Mouse (Mus musculus) liver, postnatal 0 days (tissue): ENCODE measurements around the gene Kcnk1. TPM values are rescaled to one million over a fixed set of nuclear protein-coding genes. Genes with fewer than 3 reads are reported as not detected.

Experiments used
- ATAC-seq: fragments of 200-750 bp; cut with Nextera tagmentation; 2 replicates; pipeline ENCODE4 v1.8.0; 2017; ENCODE audit warnings: mild to moderate bottlenecking, moderate library complexity
- DNase-seq: peaks from one replicate; pipeline ENCODE4 v3.0.0-alpha.2; 2016
- H3K27ac ChIP-seq: fragments of 300-500 bp; sonication (generic); 2 replicates; pipeline ENCODE4 v1.5.1; 2014; ENCODE audit warnings: antibody characterized with exemption, moderate library complexity, mild to moderate bottlenecking, low read depth
- H3K27me3 ChIP-seq: fragments of 300-500 bp; sonication (generic); 2 replicates; pipeline ENCODE4 v1.6.1; 2014; ENCODE audit warnings: low read length, control low read depth, mixed read lengths; ENCODE audit not compliant: insufficient read depth
- H3K36me3 ChIP-seq: fragments of 300-500 bp; sonication (generic); replicated peaks from 2 replicates; pipeline ENCODE4 v1.6.1; 2014; ENCODE audit warnings: mild to moderate bottlenecking, control low read depth, low read length, moderate library complexity, mixed read lengths; ENCODE audit not compliant: insufficient read depth
- H3K4me1 ChIP-seq: fragments of 300-500 bp; sonication (generic); 2 replicates; pipeline ENCODE4 v1.6.1; 2014; ENCODE audit warnings: antibody characterized with exemption, mild to moderate bottlenecking, control low read depth; ENCODE audit not compliant: insufficient read depth
- H3K4me2 ChIP-seq: fragments of 300-500 bp; sonication (generic); 2 replicates; pipeline ENCODE4 v1.6.1; 2014; ENCODE audit warnings: low read depth, mild to moderate bottlenecking, low read length, moderate library complexity, mixed read lengths
- H3K4me3 ChIP-seq: fragments of 300-500 bp; sonication (generic); 2 replicates; pipeline ENCODE4 v1.5.1; 2014; ENCODE audit warnings: low read depth, low read length
- H3K9ac ChIP-seq: fragments of 300-500 bp; sonication (generic); replicated peaks from 2 replicates; pipeline ENCODE4 v1.6.1; 2014; ENCODE audit warnings: mild to moderate bottlenecking, moderate library complexity
- H3K9me3 ChIP-seq: fragments of 300-500 bp; sonication (generic); 2 replicates; pipeline ENCODE4 v1.6.1; 2016; ENCODE audit warnings: mild to moderate bottlenecking, control low read depth, low read length, mixed read lengths
- CTCF ChIP-seq: sonication (generic); IDR thresholded peaks from 2 replicates; pipeline ENCODE4 v1.5.1; 2016; ENCODE audit warnings: antibody characterized with exemption, low read depth
- EP300 ChIP-seq: IDR thresholded peaks from 2 replicates; pipeline ENCODE4 v1.6.1; 2016; ENCODE audit warnings: antibody characterized with exemption, low read depth, mild to moderate bottlenecking
- WGBS: fragments of 180-500 bp; shearing (Covaris S2); extraction: QIAGEN DNeasy Blood & Tissue Kit; methylation state at CpG from one replicate; pipeline ENCODE4 v1.1.7; 2014; ENCODE audit not compliant: insufficient replicate concordance; 5-methylcytosine and 5-hydroxymethylcytosine counted together
- polyA plus RNA-seq: library from polyadenylated mRNA; unstranded; fragments of >200 nt; fragmentation: Nextera tagmentation; extraction: Ambion mirVana; gene quantifications from 2 replicates; pipeline ENCODE4 v1.2.1, GENCODE M21; 2015

Kcnk1 gene
- polyA plus RNA-seq, 1 experiment from 2014 or later, result 0.33 TPM

DNA sequence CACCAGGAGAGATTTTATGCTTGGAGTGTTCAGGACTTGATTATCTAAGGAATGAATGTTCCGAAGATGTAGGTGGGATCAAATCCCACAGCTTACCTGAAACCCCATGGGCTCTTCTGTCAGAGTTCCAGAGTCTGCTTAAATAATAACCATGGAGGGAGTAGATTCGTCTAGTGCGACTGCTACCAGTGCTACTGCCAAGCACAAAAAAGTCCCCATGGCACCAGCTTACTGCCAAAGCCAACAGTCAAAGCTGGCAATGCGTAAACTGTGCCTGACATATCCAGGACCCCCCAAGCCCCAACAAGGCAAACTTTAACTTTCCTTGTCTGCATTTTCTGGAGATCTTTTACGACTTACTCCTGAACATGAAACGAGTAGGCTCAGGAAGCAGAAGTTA, 32.5 kb downstream of the Kcnk1 start:
- no peak overlapping the region for H3K27ac ChIP-seq
- DNase-seq, result no peak
- H3K36me3 ChIP-seq, result no peaks in the 10 kb centered on the region
- ATAC-seq, result no peak
- H3K9ac ChIP-seq, result no peak overlapping the region
- no peak overlapping the region for H3K4me3 ChIP-seq
- H3K4me2 ChIP-seq, result no peak overlapping the region
- no peaks in the 10 kb centered on the region for H3K27me3 ChIP-seq
- peaks cover 4% of the 10 kb centered on the region; the same call in 1 of the 2 replicates for H3K4me1 ChIP-seq
- WGBS, result 69% methylated on average over 6 of the region's 6 CpGs
- H3K9me3 ChIP-seq, result no peaks in the 10 kb centered on the region
- TF ChIP-seq CTCF (no peak), EP300 (no peak)

GRCm38 (mm10) chr8:126028941-126029340, 34.0 kb downstream of the Kcnk1 start:
- ATAC-seq (no peak), DNase-seq (no peak)
- Histone ChIP-seq H3K36me3 (no peaks in the 10 kb centered on the region), H3K9me3 (no peaks in the 10 kb centered on the region), H3K27ac (no peak overlapping the region), H3K4me2 (no peak overlapping the region), H3K4me1 (peaks cover 4% of the 10 kb centered on the region; the same call in 1 of the 2 replicates), H3K4me3 (no peak overlapping the region), H3K27me3 (no peaks in the 10 kb centered on the region), H3K9ac (no peak overlapping the region)
- TF ChIP-seq CTCF, result no peak
- no peak for TF ChIP-seq EP300
- WGBS, result 58% methylated on average over 6 of the region's 6 CpGs

- TF ChIP-seq CTCF (no peak), EP300 (no peak)
- WGBS, result 71% methylated on average over 6 of the region's 6 CpGs
- Histone ChIP-seq H3K9me3 (no peaks in the 10 kb centered on the region), H3K9ac (no peak overlapping the region), H3K4me2 (no peak overlapping the region), H3K27ac (no peak overlapping the region), H3K4me1 (no peaks in the 10 kb centered on the region), H3K36me3 (no peaks in the 10 kb centered on the region), H3K27me3 (no peaks in the 10 kb centered on the region), H3K4me3 (no peak overlapping the region)
- DNase-seq (no peak), ATAC-seq (no peak)
Observed at GRCm38 (mm10) chr8:126032776-126033175, 37.8 kb downstream of the Kcnk1 start.

GRCm38 (mm10) chr8:126035046-126035445, 40.1 kb downstream of the Kcnk1 start:
- no peak for DNase-seq
- Histone ChIP-seq H3K4me1 (no peaks in the 10 kb centered on the region), H3K9ac (no peak overlapping the region), H3K27ac (no peak overlapping the region), H3K4me2 (no peak overlapping the region), H3K36me3 (no peaks in the 10 kb centered on the region), H3K4me3 (no peak overlapping the region), H3K27me3 (no peaks in the 10 kb centered on the region), H3K9me3 (no peaks in the 10 kb centered on the region)
- 69% methylated on average over 4 of the region's 4 CpGs for WGBS
- TF ChIP-seq CTCF (no peak), EP300 (no peak)
- no peak for ATAC-seq

- Histone ChIP-seq H3K4me3 (no peak overlapping the region), H3K4me2 (no peak overlapping the region), H3K27me3 (no peaks in the 10 kb centered on the region), H3K9me3 (no peaks in the 10 kb centered on the region), H3K27ac (no peak overlapping the region), H3K4me1 (no peaks in the 10 kb centered on the region), H3K9ac (no peak overlapping the region), H3K36me3 (no peaks in the 10 kb centered on the region)
- TF ChIP-seq CTCF, result no peak
- TF ChIP-seq EP300, result no peak
- ATAC-seq (no peak), DNase-seq (no peak)
- WGBS, result 76% methylated on average over 5 of the region's 5 CpGs
Observed at GRCm38 (mm10) chr8:126036340-126036739, 41.4 kb downstream of the Kcnk1 start.

- no peak overlapping the region for H3K27ac ChIP-seq
- 75% methylated on average over 4 of the region's 4 CpGs for WGBS
- H3K4me1 ChIP-seq, result no peaks in the 10 kb centered on the region
- ATAC-seq, result no peak
- H3K4me3 ChIP-seq, result no peak overlapping the region
- no peak overlapping the region for H3K4me2 ChIP-seq
- DNase-seq, result no peak
- no peak overlapping the region for H3K9ac ChIP-seq
- TF ChIP-seq CTCF (no peak), EP300 (no peak)
- no peaks in the 10 kb centered on the region for H3K27me3 ChIP-seq
- H3K9me3 ChIP-seq, result no peaks in the 10 kb centered on the region
- no peaks in the 10 kb centered on the region for H3K36me3 ChIP-seq
Observed at GRCm38 (mm10) chr8:126045751-126046150, 50.8 kb downstream of the Kcnk1 start.

DNA sequence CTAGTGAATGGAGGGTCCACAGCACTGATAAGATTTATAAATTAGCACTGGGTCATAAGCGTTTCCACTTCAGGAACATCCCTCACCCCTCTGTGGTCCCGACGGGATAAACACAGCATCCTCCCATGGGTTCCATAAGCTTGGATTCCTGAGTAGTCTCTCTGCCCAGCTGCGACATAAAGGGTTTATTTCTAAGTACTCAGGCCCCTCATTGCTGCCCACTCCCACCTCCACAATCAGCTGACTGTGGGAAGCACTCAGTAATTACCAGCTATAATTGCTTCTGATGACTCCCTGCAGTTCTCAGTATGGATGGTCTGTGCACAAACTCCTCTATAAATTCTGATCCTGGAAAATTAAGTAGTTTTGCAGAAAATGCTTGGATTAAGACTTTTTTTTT, 58.9 kb downstream of the Kcnk1 start:
- no peak overlapping the region for H3K27ac ChIP-seq
- H3K4me2 ChIP-seq, result no peak overlapping the region
- no peaks in the 10 kb centered on the region for H3K4me1 ChIP-seq
- no peak for TF ChIP-seq CTCF
- no peak for TF ChIP-seq EP300
- no peak overlapping the region for H3K4me3 ChIP-seq
- H3K9ac ChIP-seq, result no peak overlapping the region
- ATAC-seq (no peak), DNase-seq (no peak)
- no peaks in the 10 kb centered on the region for H3K36me3 ChIP-seq
- H3K9me3 ChIP-seq, result no peaks in the 10 kb centered on the region
- WGBS, result 74% methylated on average over 4 of the region's 4 CpGs
- H3K27me3 ChIP-seq, result no peaks in the 10 kb centered on the region
